Mouse (Mus musculus): Measurements from ENCODE around the gene Sec22c. TPM values are rescaled to one million over a fixed set of nuclear protein-coding genes. Genes with fewer than 3 reads are reported as not detected.

Gene Sec22c
- total and polyA plus RNA-seq, 2 experiments from 2014 or later: 25.2 to 28.6 TPM

DNA sequence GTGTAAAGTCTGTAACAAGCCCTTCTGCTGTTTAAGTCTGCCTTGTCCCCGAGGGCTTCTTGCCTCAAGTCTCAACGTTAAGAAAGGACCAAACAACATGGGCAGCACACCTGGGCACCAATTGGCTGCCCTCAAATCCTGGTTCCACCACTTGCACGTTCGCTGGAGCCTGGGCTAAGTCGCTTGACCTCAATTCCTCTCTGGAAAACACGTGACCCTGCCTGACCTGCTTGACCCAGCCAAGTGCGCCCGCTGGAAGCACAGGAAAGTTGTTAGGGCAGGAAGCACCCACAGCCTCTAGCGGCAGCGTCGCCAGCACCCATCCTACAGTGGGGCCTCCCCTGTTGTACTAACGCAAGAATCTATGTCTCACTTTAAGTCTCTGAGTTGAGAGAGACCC, 10.6 kb downstream of the Sec22c start:
- WGBS: 82% methylated on average over 12 of the region's 12 CpGs
- peaks cover 11% of the 10 kb centered on the region for H3K4me1 ChIP-seq (ENCODE audit: insufficient read depth, low read length)
- no peak for DNase-seq (ENCODE audit: low spot score)
- H3K27me3 ChIP-seq (ENCODE audit: insufficient read depth, low read length): no peaks in the 10 kb centered on the region
- ATAC-seq: no peak
- no peak overlapping the region for H3K4me2 ChIP-seq (ENCODE audit: low read depth, low read length)
- H3K36me3 ChIP-seq (ENCODE audit: insufficient read depth, low read length): peaks cover 26% of the 10 kb centered on the region
- no peaks in the 10 kb centered on the region for H3K9me3 ChIP-seq (ENCODE audit: low read length)
- no peak overlapping the region for H3K4me3 ChIP-seq (ENCODE audit: low read length)
- no peak overlapping the region for H3K9ac ChIP-seq (replicated peaks; ENCODE audit: low read length)
- no peak overlapping the region for H3K27ac ChIP-seq
- TF ChIP-seq CTCF (IDR thresholded peaks at IDR 0.05; ENCODE audit: low read depth): no peak

DNA sequence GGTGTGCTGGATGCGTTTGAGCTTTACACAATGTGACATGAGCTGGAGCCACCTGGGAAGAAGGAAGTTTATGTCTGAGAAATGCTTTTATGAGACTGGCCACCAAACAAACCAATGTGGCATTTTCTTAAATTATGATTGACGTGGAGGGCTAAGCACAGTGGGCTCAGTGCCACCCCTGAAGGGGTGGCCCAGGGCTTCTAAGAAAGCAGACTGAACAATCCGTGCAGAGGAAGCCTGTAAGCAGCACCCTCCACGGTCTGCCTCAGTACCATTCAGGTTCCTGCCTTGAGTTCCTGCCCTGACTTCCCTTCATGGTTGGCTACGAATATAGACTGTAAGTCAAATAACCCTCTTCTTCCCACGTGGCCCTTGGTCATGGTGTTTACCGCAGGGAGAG, 14.6 kb downstream of the Sec22c start:
- H3K9me3 ChIP-seq (ENCODE audit: low read length): no peaks in the 10 kb centered on the region
- H3K27ac ChIP-seq: peak overlapping the region; percentile 83
- 47% methylated on average over 7 of the region's 7 CpGs for WGBS
- H3K4me1 ChIP-seq (ENCODE audit: insufficient read depth, low read length): peaks cover 11% of the 10 kb centered on the region
- ATAC-seq (peak; percentile 50; the same call in 1 of the 2 replicates), DNase-seq (ENCODE audit: low spot score) (no peak)
- peak overlapping the region; percentile 44 for H3K4me2 ChIP-seq (ENCODE audit: low read depth, low read length)
- 0 out of 2 replicates have a peak overlapping the region, but pooled peaks have one; percentile 6 for H3K4me3 ChIP-seq (ENCODE audit: low read length)
- peaks cover 36% of the 10 kb centered on the region for H3K36me3 ChIP-seq (ENCODE audit: insufficient read depth, low read length)
- no peak overlapping the region for H3K9ac ChIP-seq (replicated peaks; ENCODE audit: low read length)
- no peak for TF ChIP-seq CTCF (IDR thresholded peaks at IDR 0.05; ENCODE audit: low read depth)
- H3K27me3 ChIP-seq (ENCODE audit: insufficient read depth, low read length): no peaks in the 10 kb centered on the region

DNA sequence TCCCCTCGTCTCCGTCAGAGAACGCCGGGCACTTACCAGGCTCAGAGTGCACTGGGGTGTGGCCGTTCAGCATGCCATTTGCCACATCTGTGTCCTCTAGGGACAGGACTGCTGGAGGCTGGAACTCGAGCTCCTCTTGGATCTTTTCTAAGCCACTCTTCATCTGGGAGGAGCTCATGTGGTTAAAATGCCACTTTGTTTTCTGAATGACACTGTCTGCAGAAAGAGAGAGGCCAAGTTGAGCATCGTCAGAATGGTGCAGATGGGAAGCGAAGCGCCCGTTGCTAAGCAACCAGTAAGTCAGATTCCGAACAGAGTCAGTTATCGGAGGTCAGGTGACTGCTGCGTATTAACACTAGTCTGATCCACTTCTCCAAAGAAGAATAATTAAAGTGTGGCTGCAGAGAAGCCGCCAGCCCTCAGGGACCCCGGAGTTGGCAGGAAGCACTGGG, 15.1 kb downstream of the Sec22c start:
- H3K36me3 ChIP-seq (ENCODE audit: insufficient read depth, low read length): peaks cover 39% of the 10 kb centered on the region
- peak; percentile 90 for DNase-seq (ENCODE audit: low spot score)
- H3K27ac ChIP-seq: peak overlapping the region; percentile 83
- 16% methylated on average over 15 of the region's 15 CpGs for WGBS
- ATAC-seq: peak; percentile 93
- H3K27me3 ChIP-seq (ENCODE audit: insufficient read depth, low read length): no peaks in the 10 kb centered on the region
- H3K4me2 ChIP-seq (ENCODE audit: low read depth, low read length): peak overlapping the region; percentile 44
- H3K4me1 ChIP-seq (ENCODE audit: insufficient read depth, low read length): peaks cover 11% of the 10 kb centered on the region
- no peaks in the 10 kb centered on the region for H3K9me3 ChIP-seq (ENCODE audit: low read length)
- TF ChIP-seq CTCF (IDR thresholded peaks at IDR 0.05; ENCODE audit: low read depth): no peak
- peak overlapping the region; percentile 6; the same call in 1 of the 2 replicates for H3K4me3 ChIP-seq (ENCODE audit: low read length)
- 0 out of 2 replicates have a peak overlapping the region, but pooled peaks have one; percentile 2 for H3K9ac ChIP-seq (replicated peaks; ENCODE audit: low read length)

DNA sequence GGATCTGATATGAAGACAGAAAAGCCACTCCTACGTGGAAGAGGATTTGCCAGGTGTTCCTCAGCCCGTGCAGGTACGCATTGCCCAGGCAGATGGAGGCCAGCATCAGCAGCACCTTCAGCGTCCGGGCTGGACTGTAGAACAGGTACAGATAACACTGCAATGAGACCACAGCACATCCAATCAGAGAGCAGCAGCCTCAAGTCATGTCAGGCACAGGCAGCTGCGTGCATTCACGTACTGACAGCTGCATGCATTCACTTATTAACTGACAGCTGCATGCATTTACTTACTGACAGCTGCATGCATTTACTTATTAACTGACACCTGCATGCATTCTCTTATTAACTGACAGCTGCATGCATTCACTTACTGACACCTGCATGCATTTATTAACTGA, 20.6 kb downstream of the Sec22c start:
- H3K4me2 ChIP-seq (ENCODE audit: low read depth, low read length): no peak overlapping the region
- peaks cover 42% of the 10 kb centered on the region for H3K36me3 ChIP-seq (ENCODE audit: insufficient read depth, low read length)
- no peak for DNase-seq (ENCODE audit: low spot score)
- no peak for TF ChIP-seq CTCF (IDR thresholded peaks at IDR 0.05; ENCODE audit: low read depth)
- ATAC-seq: no peak
- no peak overlapping the region for H3K4me3 ChIP-seq (ENCODE audit: low read length)
- no peak overlapping the region for H3K27ac ChIP-seq
- H3K9me3 ChIP-seq (ENCODE audit: low read length): no peaks in the 10 kb centered on the region
- no peaks in the 10 kb centered on the region for H3K27me3 ChIP-seq (ENCODE audit: insufficient read depth, low read length)
- WGBS: 84% methylated on average over 7 of the region's 7 CpGs
- H3K9ac ChIP-seq (replicated peaks; ENCODE audit: low read length): no peak overlapping the region
- H3K4me1 ChIP-seq (ENCODE audit: insufficient read depth, low read length): no peaks in the 10 kb centered on the region

DNA sequence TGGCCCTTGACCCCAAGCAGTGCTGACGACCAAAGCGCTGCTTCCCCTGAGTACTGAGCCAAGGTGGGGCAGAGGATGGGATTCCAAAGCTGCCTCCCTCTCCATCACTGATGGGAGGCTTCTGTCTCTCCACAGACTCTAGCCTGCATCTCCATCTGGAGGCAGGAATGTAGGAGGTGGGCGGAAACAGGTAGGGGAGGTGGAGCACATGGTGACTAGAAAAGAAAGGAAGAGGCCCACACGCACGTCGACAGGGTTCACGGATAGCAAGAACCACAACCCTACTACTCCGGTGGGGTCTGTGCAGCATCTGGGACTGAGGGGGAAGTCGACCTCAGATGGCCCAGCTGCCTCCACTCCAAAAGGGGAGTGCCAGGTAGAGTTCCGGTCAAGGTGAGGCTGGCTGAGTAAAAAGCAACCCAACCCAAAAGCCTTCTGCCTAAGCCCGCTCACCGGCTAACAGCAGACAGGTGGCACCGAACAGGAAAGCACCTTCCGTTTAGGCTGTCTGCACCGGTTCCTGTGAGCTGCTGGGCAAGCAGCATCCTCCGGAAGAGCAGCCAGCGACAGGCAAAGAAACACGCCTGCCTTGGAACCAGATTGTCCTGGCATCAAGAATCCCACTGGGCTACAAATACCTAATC, 23.1 kb downstream of the Sec22c start:
- no peak overlapping the region for H3K4me2 ChIP-seq (ENCODE audit: low read depth, low read length)
- H3K27ac ChIP-seq: no peak overlapping the region
- DNase-seq (ENCODE audit: low spot score): no peak
- H3K9ac ChIP-seq (replicated peaks; ENCODE audit: low read length): no peak overlapping the region
- no peaks in the 10 kb centered on the region for H3K9me3 ChIP-seq (ENCODE audit: low read length)
- no peak for ATAC-seq
- H3K27me3 ChIP-seq (ENCODE audit: insufficient read depth, low read length): no peaks in the 10 kb centered on the region
- H3K36me3 ChIP-seq (ENCODE audit: insufficient read depth, low read length): peaks cover 34% of the 10 kb centered on the region
- H3K4me1 ChIP-seq (ENCODE audit: insufficient read depth, low read length): no peaks in the 10 kb centered on the region
- no peak for TF ChIP-seq CTCF (IDR thresholded peaks at IDR 0.05; ENCODE audit: low read depth)
- no peak overlapping the region for H3K4me3 ChIP-seq (ENCODE audit: low read length)
- 79% methylated on average over 18 of the region's 18 CpGs for WGBS

DNA sequence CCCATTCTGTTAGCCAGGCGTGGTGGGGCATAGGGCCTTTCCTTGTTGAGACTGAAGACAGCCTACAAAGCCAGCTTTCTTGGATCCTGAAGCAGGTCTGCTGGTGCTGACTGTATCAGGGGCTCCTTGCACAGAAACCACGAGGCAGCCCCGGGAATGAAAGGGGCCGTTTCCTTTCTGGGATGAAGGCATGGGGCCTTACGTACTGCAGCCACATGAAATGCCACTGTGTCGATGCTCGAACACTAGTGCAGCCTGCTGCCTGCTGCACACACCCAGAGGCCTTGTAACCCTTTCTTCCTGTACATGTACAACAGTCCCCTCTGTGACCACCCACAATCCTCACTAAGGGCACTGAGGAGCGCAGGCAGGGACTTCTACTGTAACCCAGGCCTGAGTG, 24.1 kb downstream of the Sec22c start:
- Histone ChIP-seq H3K4me2 (ENCODE audit: low read depth, low read length) (no peak overlapping the region), H3K4me1 (ENCODE audit: insufficient read depth, low read length) (no peaks in the 10 kb centered on the region), H3K36me3 (ENCODE audit: insufficient read depth, low read length) (peaks cover 34% of the 10 kb centered on the region), H3K9ac (replicated peaks; ENCODE audit: low read length) (no peak overlapping the region), H3K9me3 (ENCODE audit: low read length) (no peaks in the 10 kb centered on the region), H3K4me3 (ENCODE audit: low read length) (no peak overlapping the region), H3K27ac (no peak overlapping the region), H3K27me3 (ENCODE audit: insufficient read depth, low read length) (no peaks in the 10 kb centered on the region)
- WGBS: 72% methylated on average over 8 of the region's 8 CpGs
- no peak for ATAC-seq
- TF ChIP-seq CTCF (IDR thresholded peaks at IDR 0.05; ENCODE audit: low read depth): no peak
- DNase-seq (ENCODE audit: low spot score): no peak

DNA sequence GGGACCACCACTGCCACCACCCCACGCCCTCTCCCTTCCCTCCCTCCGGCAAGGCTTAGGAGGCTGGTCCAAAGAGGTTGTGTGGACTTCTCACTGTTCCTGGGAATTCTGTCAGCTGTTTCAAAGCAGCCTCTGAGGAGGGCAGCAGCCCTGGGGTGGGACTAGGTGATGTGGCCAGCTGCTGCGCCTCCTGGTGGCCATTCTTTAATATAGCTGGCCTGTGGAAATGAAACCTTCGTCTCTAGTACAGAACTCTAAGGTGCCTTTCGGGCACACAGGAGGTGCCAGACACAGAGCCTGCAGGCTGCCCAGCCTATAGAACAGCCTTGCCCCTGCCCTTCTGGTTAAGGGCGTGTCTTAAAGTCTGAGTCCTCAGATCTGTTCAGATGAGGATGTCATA, 25.7 kb downstream of the Sec22c start:
- no peak overlapping the region for H3K9ac ChIP-seq (replicated peaks; ENCODE audit: low read length)
- no peaks in the 10 kb centered on the region for H3K9me3 ChIP-seq (ENCODE audit: low read length)
- no peak overlapping the region for H3K4me3 ChIP-seq (ENCODE audit: low read length)
- H3K27me3 ChIP-seq (ENCODE audit: insufficient read depth, low read length): no peaks in the 10 kb centered on the region
- peak overlapping the region; percentile 51; the same call in 1 of the 2 replicates for H3K27ac ChIP-seq
- DNase-seq (ENCODE audit: low spot score) (peak; percentile 85), ATAC-seq (peak; percentile 80)
- WGBS: 15% methylated on average over 6 of the region's 6 CpGs
- H3K36me3 ChIP-seq (ENCODE audit: insufficient read depth, low read length): peaks cover 20% of the 10 kb centered on the region
- H3K4me2 ChIP-seq (ENCODE audit: low read depth, low read length): no peak overlapping the region
- peak; percentile 90 for TF ChIP-seq CTCF (IDR thresholded peaks at IDR 0.05; ENCODE audit: low read depth)
- no peaks in the 10 kb centered on the region for H3K4me1 ChIP-seq (ENCODE audit: insufficient read depth, low read length)
